Mouse (Mus musculus) myocyte (in vitro differentiated cells): ENCODE measurements around the gene Sema5a. TPM values are rescaled to one million over a fixed set of nuclear protein-coding genes. Genes with fewer than 3 reads are reported as not detected.

ENCODE experiments used
- H3K27me3 ChIP-seq: one replicate; pipeline ENCODE4 v1.6.1; 2011; ENCODE audit not compliant: control insufficient read depth, insufficient read depth, insufficient read length
- H3K36me3 ChIP-seq: one replicate; pipeline ENCODE4 v1.6.1; 2011; ENCODE audit not compliant: control insufficient read depth, insufficient read depth
- H3K4me2 ChIP-seq: one replicate; pipeline ENCODE4 v1.6.1; 2011; ENCODE audit warnings: low read depth, control low read depth
- H3K4me3 ChIP-seq: one replicate; pipeline ENCODE4 v1.5.1; 2011; ENCODE audit warnings: mild to moderate bottlenecking, control low read depth, moderate library complexity
- H3K79me2 ChIP-seq: one replicate; pipeline ENCODE4 v1.6.1; 2011; ENCODE audit not compliant: control insufficient read depth, insufficient read depth
- H3ac ChIP-seq: one replicate; pipeline ENCODE4 v1.6.1; 2011; ENCODE audit not compliant: control insufficient read depth, insufficient read length
- CEBPB ChIP-seq: IDR thresholded peaks from 2 replicates; pipeline ENCODE4 v1.6.1; 2011; ENCODE audit warnings: mild to moderate bottlenecking, moderate library complexity; ENCODE audit not compliant: poor library complexity, insufficient read depth, severe bottlenecking
- E2F4 ChIP-seq: IDR thresholded peaks from one replicate; pipeline ENCODE4 v1.6.1; 2011; ENCODE audit warnings: mild to moderate bottlenecking, control low read depth, moderate library complexity; ENCODE audit not compliant: insufficient read depth
- MAX ChIP-seq: IDR thresholded peaks from one replicate; pipeline ENCODE4 v1.6.1; 2011; ENCODE audit warnings: low read depth, mild to moderate bottlenecking, control low read depth
- MYOD1 ChIP-seq, 3 experiments: IDR thresholded peaks; one replicate each; pipeline ENCODE4 v1.6.1; 2011; ENCODE audit warnings: control low read depth in 2 of 3, low read depth in 2 of 3, mild to moderate bottlenecking in 2 of 3, moderate library complexity in 1 of 3; ENCODE audit not compliant: insufficient read length in 2 of 3, control insufficient read depth in 1 of 3
- MYOG ChIP-seq, 3 experiments: IDR thresholded peaks; one replicate each; pipeline ENCODE4 v1.6.1; 2011; ENCODE audit warnings: control low read depth in 2 of 3, low read depth in 2 of 3, mild to moderate bottlenecking in 2 of 3; ENCODE audit not compliant: insufficient read length in 2 of 3, control insufficient read depth in 1 of 3, insufficient read depth in 1 of 3
- POLR2A ChIP-seq: IDR thresholded peaks from one replicate; pipeline ENCODE4 v1.6.1; 2011; ENCODE audit warnings: low read depth, mild to moderate bottlenecking, control low read depth, moderate library complexity; ENCODE audit not compliant: insufficient read length
- POLR2AphosphoS2 ChIP-seq: IDR thresholded peaks from one replicate; pipeline ENCODE4 v1.6.1; 2011; ENCODE audit warnings: low read depth, control low read depth; ENCODE audit not compliant: insufficient read length
- REST ChIP-seq: IDR thresholded peaks from one replicate; pipeline ENCODE4 v1.6.1; 2011; ENCODE audit warnings: mild to moderate bottlenecking, control low read depth, moderate library complexity; ENCODE audit not compliant: insufficient read depth, insufficient read length
- SRF ChIP-seq: IDR thresholded peaks from one replicate; pipeline ENCODE4 v1.6.1; 2011; ENCODE audit warnings: low read depth; ENCODE audit not compliant: control insufficient read depth, insufficient read length
- TCF12 ChIP-seq: IDR thresholded peaks from one replicate; pipeline ENCODE4 v1.6.1; 2011; ENCODE audit warnings: mild to moderate bottlenecking, control low read depth; ENCODE audit not compliant: poor library complexity, insufficient read depth, severe bottlenecking
- TCF3 ChIP-seq: IDR thresholded peaks from one replicate; pipeline ENCODE4 v1.6.1; 2011; ENCODE audit warnings: low read depth, control low read depth; ENCODE audit not compliant: insufficient read length
- USF1 ChIP-seq: IDR thresholded peaks from one replicate; pipeline ENCODE4 v1.6.1; 2011; ENCODE audit warnings: low read depth, mild to moderate bottlenecking, control low read depth, moderate library complexity
- polyA plus RNA-seq: library from polyadenylated mRNA; unstranded; fragments of >200 nt; fragmentation: generic; extraction: Trizol; gene quantifications from one replicate; pipeline ENCODE4 v1.2.1, GENCODE M21; 2012; ENCODE audit warnings: missing spikeins

The Sema5a gene
- polyA plus RNA-seq, 1 experiment, result 7.1 TPM

- TF ChIP-seq MAX (no peak), USF1 (no peak), REST (no peak), POLR2A (no peak), SRF (no peak), E2F4 (no peak), CEBPB (no peak), MYOG (IDR thresholded peaks at IDR 0.05; ENCODE audit: control insufficient read depth in 1 of 3, insufficient read depth in 1 of 3, insufficient read length in 2 of 3, low read depth in 2 of 3) (no peak), POLR2AphosphoS2 (no peak), TCF12 (no peak), TCF3 (no peak), MYOD1 (IDR thresholded peaks at IDR 0.05; ENCODE audit: control insufficient read depth in 1 of 3, insufficient read length in 2 of 3, low read depth in 2 of 3) (no peak)
- Histone ChIP-seq H3K4me2 (no peak overlapping the region), H3ac (no peak overlapping the region), H3K36me3 (no peaks in the 10 kb centered on the region), H3K4me3 (no peak overlapping the region), H3K79me2 (no peaks in the 10 kb centered on the region), H3K27me3 (no peaks in the 10 kb centered on the region)
These were observed 323.7 kb downstream of the Sema5a start for GRCm38 (mm10) chr15:32568181-32568857.

GRCm38 (mm10) chr15:32568858-32569387, 324.3 kb downstream of the Sema5a start:
- no peaks in the 10 kb centered on the region for H3K27me3 ChIP-seq
- H3K4me3 ChIP-seq, result no peak overlapping the region
- no peaks in the 10 kb centered on the region for H3K79me2 ChIP-seq
- H3K36me3 ChIP-seq, result no peaks in the 10 kb centered on the region
- TF ChIP-seq TCF12, result no peak
- no peak for TF ChIP-seq POLR2A
- TF ChIP-seq E2F4, result no peak
- no peak for TF ChIP-seq MAX
- TF ChIP-seq CEBPB, result no peak
- no peak for TF ChIP-seq REST
- no peak for TF ChIP-seq SRF
- no peak for TF ChIP-seq TCF3
- TF ChIP-seq USF1, result no peak
- TF ChIP-seq MYOD1 (IDR thresholded peaks at IDR 0.05; ENCODE audit: control insufficient read depth in 1 of 3, insufficient read length in 2 of 3, low read depth in 2 of 3), result no peak
- no peak for TF ChIP-seq POLR2AphosphoS2
- no peak for TF ChIP-seq MYOG (IDR thresholded peaks at IDR 0.05; ENCODE audit: control insufficient read depth in 1 of 3, insufficient read depth in 1 of 3, insufficient read length in 2 of 3, low read depth in 2 of 3)
- no peak overlapping the region for H3ac ChIP-seq
- H3K4me2 ChIP-seq, result no peak overlapping the region

GRCm38 (mm10) chr15:32574327-32574726, 329.7 kb downstream of the Sema5a start:
- Histone ChIP-seq H3K4me2 (no peak overlapping the region), H3K79me2 (no peaks in the 10 kb centered on the region), H3K36me3 (no peaks in the 10 kb centered on the region), H3ac (no peak overlapping the region), H3K27me3 (no peaks in the 10 kb centered on the region), H3K4me3 (no peak overlapping the region)
- TF ChIP-seq MAX (no peak), POLR2AphosphoS2 (no peak), TCF12 (no peak), SRF (no peak), MYOD1 (IDR thresholded peaks at IDR 0.05; ENCODE audit: control insufficient read depth in 1 of 3, insufficient read length in 2 of 3, low read depth in 2 of 3) (no peak), MYOG (IDR thresholded peaks at IDR 0.05; ENCODE audit: control insufficient read depth in 1 of 3, insufficient read depth in 1 of 3, insufficient read length in 2 of 3, low read depth in 2 of 3) (no peak), POLR2A (no peak), CEBPB (no peak), REST (no peak), E2F4 (no peak), TCF3 (no peak), USF1 (no peak)

GRCm38 (mm10) chr15:32575212-32575611, 330.6 kb downstream of the Sema5a start:
- H3K27me3 ChIP-seq, result no peaks in the 10 kb centered on the region
- H3K79me2 ChIP-seq, result no peaks in the 10 kb centered on the region
- no peak overlapping the region for H3K4me3 ChIP-seq
- no peaks in the 10 kb centered on the region for H3K36me3 ChIP-seq
- no peak overlapping the region for H3K4me2 ChIP-seq
- TF ChIP-seq MYOG (IDR thresholded peaks at IDR 0.05; ENCODE audit: control insufficient read depth in 1 of 3, insufficient read depth in 1 of 3, insufficient read length in 2 of 3, low read depth in 2 of 3) (no peak), TCF12 (no peak), MAX (no peak), POLR2AphosphoS2 (no peak), USF1 (no peak), POLR2A (no peak), CEBPB (no peak), E2F4 (no peak), MYOD1 (IDR thresholded peaks at IDR 0.05; ENCODE audit: control insufficient read depth in 1 of 3, insufficient read length in 2 of 3, low read depth in 2 of 3) (no peak)
- no peak overlapping the region for H3ac ChIP-seq
